Mouse (Mus musculus) granulocyte monocyte progenitor cell, adult 5-6 weeks (primary cell): Measurements from ENCODE around the gene Kcnj5. TPM values are rescaled to one million over a fixed set of nuclear protein-coding genes. Genes with fewer than 3 reads are reported as not detected.

ENCODE experiments used
- ATAC-seq: replicated peaks from 2 replicates; pipeline ENCODE4 v1.8.0; 2016; ENCODE audit warnings: mild to moderate bottlenecking, moderate TSS enrichment, inconsistent platforms; ENCODE audit not compliant: poor library complexity, severe bottlenecking
- total RNA-seq, 2 experiments: library from RNA; stranded (forward) in 1 of 2; stranded (reverse) in 1 of 2; fragments of 200-712, 200-1000 nt in 1 of 2; fragments of >200 nt in 1 of 2; fragmentation: Nextera tagmentation in 1 of 2; gene quantifications; 2 replicates each; pipeline ENCODE4 v1.2.3; 2014 to 2017

Kcnj5 gene
- total RNA-seq, 2 experiments from 2014 or later: 0.15 TPM; not detected in 1

GRCm38 (mm10) chr9:32328777-32329176 is 15.4 kb downstream of the Kcnj5 start:
- ATAC-seq: no peak

GRCm38 (mm10) chr9:32323610-32324009 is 20.5 kb downstream of the Kcnj5 start:
- ATAC-seq: no peak

GRCm38 (mm10) chr9:32320167-32320566 is 24.0 kb downstream of the Kcnj5 start:
- ATAC-seq: no peak

DNA sequence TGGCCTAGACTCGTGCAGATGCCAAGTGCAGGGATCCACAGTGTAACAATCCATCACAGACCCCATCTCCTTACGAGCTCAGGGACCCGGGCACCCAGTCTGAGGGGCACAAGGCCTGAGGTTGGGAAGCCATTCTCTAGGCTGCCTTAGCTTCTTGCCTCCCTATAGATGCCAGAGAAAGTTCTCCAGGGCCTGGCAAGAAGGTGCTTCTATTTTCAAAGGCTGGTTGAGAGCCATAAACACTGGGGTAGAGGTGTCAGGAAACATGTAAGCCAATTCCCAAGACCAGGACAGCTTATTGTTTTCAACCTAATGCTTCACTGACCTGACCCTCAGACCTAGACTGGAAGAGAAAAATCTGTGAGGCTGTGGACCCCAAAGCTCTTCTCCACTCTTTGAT is 28.2 kb downstream of the Kcnj5 start:
- ATAC-seq: no peak

DNA sequence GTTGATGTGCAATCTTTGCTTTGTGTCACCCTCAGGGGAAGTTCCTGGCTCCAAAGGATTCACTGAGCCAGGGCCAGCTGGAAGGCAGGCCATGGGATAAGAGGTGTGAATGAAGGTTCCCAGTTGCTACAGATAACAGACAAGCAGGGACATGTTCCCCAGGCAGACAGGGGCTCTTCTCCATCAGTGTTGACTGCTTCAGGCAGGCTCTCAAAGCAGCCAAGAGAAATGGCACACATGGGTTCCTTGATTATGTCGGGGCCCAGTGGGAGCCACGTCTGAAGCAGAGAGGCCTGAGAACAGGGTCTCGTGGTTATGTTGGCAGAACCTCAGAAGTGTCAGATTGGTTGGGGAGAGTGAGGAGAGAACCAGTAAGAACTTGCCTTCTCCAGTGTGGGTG is 30.1 kb downstream of the Kcnj5 start:
- ATAC-seq: no peak

- no peak for ATAC-seq
Observed at GRCm38 (mm10) chr9:32312208-32312607, 31.9 kb downstream of the Kcnj5 start.

- no peak for ATAC-seq
Observed at GRCm38 (mm10) chr9:32311786-32312185, 32.4 kb downstream of the Kcnj5 start.

DNA sequence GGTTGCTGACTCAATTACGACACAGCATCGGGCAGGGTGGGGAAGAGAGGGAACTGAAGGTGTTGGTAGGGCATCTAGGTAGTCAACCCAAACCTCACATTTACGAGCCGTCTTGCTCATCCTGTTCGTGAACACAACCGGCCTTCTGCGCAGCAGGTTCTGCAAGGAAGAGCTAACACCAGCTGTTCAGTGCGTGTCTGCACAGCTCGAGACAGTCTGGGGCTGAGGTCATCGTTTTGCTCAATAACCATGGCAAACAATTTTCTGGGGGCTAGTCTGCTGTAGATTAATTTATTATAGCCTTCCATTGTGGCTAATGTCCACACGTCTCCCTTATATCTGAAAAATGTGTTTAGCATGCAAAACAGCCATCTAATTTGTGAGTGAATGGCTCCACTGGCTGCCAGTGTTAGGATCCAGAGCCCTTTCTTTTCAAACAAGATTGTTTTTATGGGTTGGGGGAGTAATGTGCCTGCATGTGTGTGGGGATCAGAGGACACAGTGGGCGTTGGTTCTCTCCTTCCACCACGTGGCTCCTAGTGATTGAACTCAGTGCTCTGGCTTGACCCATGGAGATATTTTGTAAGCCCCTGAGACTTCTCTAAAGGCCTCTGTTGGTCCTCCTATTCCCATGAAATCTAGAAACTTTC is 41.5 kb downstream of the Kcnj5 start:
- no peak for ATAC-seq

DNA sequence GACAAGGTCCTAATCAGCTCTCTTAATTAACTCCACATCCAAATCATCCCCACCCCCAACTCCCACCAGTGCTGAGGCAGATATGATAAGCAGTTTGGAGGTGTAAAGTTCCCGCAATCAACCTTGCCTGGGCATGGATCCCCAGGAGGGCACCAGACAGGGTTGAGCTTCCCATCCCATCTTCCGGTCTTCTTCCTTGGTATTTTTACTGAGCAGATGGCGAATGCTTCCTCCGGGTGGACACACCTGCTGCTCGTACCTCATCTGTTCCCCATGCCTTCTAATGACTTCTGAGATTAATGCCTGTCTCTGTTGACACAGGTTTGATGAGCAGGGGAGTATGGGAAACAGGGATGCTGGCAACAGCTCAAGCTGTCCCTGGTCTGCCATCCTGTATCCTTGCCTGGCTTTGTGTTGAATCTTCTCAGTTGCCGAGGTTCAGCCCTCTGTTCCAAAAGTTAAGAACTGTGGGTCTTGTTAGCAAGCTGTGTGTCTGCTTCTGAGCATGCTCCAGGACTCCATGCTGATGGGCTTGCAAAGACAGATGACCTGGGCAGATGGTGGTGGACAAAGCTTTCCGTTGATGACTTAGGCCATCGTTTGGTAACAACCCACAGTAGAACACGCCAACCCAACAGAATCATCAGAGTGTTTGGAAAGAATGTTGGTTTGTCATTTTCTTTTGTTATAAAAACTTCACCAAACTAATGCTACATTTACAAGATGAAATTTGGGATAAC is 48.9 kb downstream of the Kcnj5 start:
- ATAC-seq: no peak

DNA sequence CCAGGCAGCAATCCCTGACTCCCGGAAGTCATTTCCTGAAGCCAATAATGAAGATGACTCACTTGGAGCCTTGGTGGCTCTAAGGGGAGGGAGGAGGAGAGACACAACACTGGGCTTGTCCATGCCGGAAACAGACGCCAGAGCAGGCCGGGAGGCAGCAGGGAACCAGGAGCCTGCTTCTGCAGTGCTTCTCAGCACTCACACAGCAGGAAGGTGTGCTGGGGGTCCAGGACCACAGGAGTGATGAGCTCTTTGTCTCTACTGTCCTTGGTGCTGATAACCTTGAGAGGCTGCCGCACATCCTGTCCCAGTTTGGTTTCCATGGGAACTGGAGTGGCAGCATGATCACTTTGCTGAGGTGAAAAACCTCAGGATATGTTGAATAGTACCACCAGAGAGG is 51.5 kb downstream of the Kcnj5 start:
- no peak for ATAC-seq

DNA sequence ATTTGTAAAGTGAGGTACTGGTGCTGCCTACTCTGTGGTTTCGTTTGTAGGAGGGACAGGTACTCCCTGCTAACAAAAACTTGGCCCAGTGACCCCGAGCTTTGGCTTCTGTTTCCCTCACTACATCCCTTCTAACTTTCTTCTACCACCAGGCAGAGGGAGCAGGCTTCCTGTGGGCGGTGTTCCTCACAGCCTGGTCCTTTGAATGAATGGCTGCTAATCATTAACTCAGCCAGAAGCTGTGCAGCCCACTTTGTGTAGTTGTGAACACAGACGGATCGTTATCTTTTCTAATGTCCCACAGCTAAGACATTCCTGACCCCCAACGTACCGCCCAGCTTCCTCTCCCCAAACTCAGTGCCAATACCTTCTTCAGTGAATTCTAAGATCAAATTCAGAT is 52.5 kb downstream of the Kcnj5 start:
- no peak for ATAC-seq

DNA sequence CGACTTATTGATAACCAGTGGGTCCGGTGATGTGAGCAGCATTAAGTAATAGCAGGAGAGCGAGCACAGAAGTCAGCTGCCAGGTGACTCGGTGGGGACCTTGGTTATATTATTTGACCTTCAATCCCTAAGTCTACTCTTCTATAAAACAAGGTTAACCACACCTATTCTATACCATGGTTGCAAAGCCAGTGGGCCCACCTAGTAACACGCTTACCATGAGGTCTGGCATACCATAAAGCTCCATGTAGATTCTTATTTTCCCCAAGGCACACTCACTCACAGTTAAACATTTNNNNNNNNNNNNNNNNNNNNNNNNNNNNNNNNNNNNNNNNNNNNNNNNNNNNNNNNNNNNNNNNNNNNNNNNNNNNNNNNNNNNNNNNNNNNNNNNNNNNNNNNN is 60.6 kb downstream of the Kcnj5 start:
- no peak for ATAC-seq

DNA sequence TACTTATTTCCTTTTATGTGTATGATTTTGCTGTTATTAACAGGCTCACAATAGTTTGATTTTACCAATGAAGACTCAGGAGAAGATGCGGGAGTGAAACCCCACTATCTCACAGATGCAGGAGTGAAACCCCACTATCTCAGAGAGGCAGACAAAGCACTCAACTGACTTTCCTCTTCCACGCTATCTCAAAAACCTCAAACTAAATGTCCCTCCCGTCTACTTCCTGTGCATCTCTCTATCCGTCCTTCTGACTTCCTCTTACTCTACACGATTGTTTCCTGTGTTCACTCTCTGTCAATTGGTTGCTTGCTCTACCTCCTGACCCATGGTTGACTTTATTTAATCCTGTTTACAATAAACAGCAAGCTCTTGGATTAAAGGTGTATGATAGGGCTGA is 63.7 kb downstream of the Kcnj5 start:
- ATAC-seq: peak; percentile 53

GRCm38 (mm10) chr9:32279789-32280188 is 64.4 kb downstream of the Kcnj5 start:
- no peak for ATAC-seq

DNA sequence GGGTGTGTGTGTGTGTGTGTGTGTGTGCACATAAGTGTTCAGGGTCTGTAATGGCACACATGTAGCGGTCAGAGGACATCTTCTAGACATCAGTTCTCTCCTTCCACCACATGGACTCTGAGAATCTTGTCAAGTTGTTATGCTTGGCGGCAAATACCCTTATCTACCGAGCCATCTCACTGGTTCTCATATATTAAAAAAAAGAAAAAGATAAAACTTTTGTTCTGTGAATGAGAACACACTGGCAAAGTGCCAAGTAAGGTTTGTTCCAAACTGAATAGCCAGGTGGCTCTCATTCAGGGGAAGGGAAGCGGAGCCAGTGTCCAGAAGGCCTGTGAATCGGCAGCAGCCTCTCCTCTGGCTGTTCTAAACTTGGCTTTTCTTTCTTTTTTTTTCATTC is 66.1 kb downstream of the Kcnj5 start:
- ATAC-seq: no peak

- ATAC-seq: peak; percentile 83
Observed at GRCm38 (mm10) chr9:32271896-32272444, 72.2 kb downstream of the Kcnj5 start.

Other genes with a start within 250 kb of the Kcnj5 start
- 14.7 and 26.2 TPM in 2 replicates for gene Arhgap32, start 228.2 kb downstream of the Kcnj5 start, total RNA-seq (2014; fragmentation: Nextera tagmentation)
- gene Arhgap32, start 228.2 kb downstream of the Kcnj5 start, total RNA-seq (2017): 3.1 and 5.4 TPM in 2 replicates
- not detected in 2 replicates for gene Kcnj1, start 28.1 kb upstream of the Kcnj5 start, total RNA-seq (2014; fragmentation: Nextera tagmentation)
- gene Kcnj1, start 28.1 kb upstream of the Kcnj5 start, total RNA-seq (2017): not detected in 2 replicates
- 63.4 and 68.3 TPM in 2 replicates for gene Fli1, start 198.5 kb upstream of the Kcnj5 start, total RNA-seq (2014; fragmentation: Nextera tagmentation)
- 106 and 109 TPM in 2 replicates for gene Fli1, start 198.5 kb upstream of the Kcnj5 start, total RNA-seq (2017)